Mouse (Mus musculus) left cerebral cortex, postnatal 10 days (tissue): ENCODE measurements around the gene Gm15013. TPM values are rescaled to one million over a fixed set of nuclear protein-coding genes. Genes with fewer than 3 reads are reported as not detected.
"Not testable (repeated sequence)": the region's sequence is repeated elsewhere in the genome, so short reads cannot be mapped to it uniquely, and the experiment has no call there.

Experiments
- DNase-seq, 2 experiments: peaks; one replicate each; pipeline ENCODE4 v3.0.0; 2021 to 2022; ENCODE audit warnings: low spot score in 2 of 2, mixed read lengths in 1 of 2; ENCODE audit errors: extremely low spot score in 1 of 2
- intact Hi-C: fragments of 180-260 bp; cut with DNase I; formaldehyde crosslinking; loops from one replicate; pipeline ENCODE4 v1.15.1; 2025
- total RNA-seq, 2 experiments: library from RNA; stranded (reverse); gene quantifications; 2 replicates each; pipeline ENCODE4 v1.2.3; 2021

Gm15013 gene
- not detected for total RNA-seq

- DNase-seq: no peak
- intact Hi-C loops: no loop called here
Measured at GRCm38 (mm10) chrX:139714381-139714780, at the start of gene Gm15013. Gm15013 (minus strand) TSS chrX:139714481.

- intact Hi-C loops: loop anchor here (10.0 kb wide), 1 partner anchor 388 kb away; no protein-coding TSS in a partner anchor
- peak in 1 of 2 experiments; percentile 26 for DNase-seq
Measured at GRCm38 (mm10) chrX:139762546-139762945, 48.3 kb upstream of the Gm15013 start.

- intact Hi-C loops, DNase-seq: not testable (repeated sequence)
Measured at GRCm38 (mm10) chrX:139758634-139759033, 44.4 kb upstream of the Gm15013 start.

GRCm38 (mm10) chrX:139751855-139752254 is 37.6 kb upstream of the Gm15013 start:
- intact Hi-C loops: no loop called here
- DNase-seq: peak in 1 of 2 experiments; percentile 44

DNA sequence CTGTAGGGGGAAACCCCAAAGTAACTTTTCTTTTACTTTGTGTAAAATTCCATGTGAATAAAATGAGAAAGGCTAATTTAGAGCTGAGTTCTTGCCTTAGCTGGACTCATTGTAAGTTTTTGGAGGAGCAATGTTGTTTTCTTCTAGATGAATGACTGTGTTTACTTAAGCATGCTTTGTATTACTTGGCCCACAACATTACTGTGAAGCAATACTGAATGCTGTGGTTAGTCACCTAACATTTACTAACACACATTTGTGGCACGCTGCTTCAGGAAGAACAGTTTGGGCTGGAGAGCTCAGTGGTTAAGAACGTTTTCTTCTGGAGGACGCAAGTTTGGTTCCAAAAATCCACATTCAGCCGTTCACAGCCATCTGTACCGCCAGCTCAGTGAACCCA is 22.8 kb upstream of the Gm15013 start:
- intact Hi-C loops: no loop called here
- no peak for DNase-seq

- DNase-seq: no peak
- intact Hi-C loops: no loop called here
Measured at GRCm38 (mm10) chrX:139730541-139730940, 16.3 kb upstream of the Gm15013 start.

DNA sequence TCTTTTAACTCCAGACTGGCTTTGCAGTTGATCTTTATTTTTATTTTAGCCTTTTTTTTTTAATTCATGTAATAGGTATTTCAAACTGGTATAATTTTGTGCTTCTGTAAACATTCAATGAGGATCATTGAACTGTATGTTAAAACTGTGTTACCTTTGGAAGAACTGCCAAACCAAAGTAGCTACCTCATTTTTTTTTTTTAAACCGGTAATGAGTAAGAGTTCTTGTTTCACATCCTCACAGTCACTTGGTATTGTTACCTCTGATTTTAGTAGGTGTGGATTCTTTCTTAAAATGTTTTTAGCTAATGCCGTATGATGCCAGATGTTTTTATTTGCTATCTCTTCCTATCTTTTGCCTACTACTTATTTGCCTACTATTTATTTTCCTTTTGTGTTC is 8.1 kb upstream of the Gm15013 start:
- no peak for DNase-seq
- intact Hi-C loops: no loop called here

GRCm38 (mm10) chrX:139684775-139685695 is 29.2 kb downstream of the Gm15013 start, which contains the start of gene Tbc1d8b:
Tbc1d8b (plus strand) TSS chrX:139684996.
- intact Hi-C loops: no loop called here
- peak; percentile 75 to 77 for DNase-seq

- intact Hi-C loops: no loop called here
- no peak for DNase-seq
Measured at GRCm38 (mm10) chrX:139684410-139684774, 29.9 kb downstream of the Gm15013 start.

- intact Hi-C loops: loop anchor here (10.0 kb wide), 1 partner anchor 251 kb away; no protein-coding TSS in a partner anchor
- DNase-seq: peak in 1 of 2 experiments; percentile 2
Measured at GRCm38 (mm10) chrX:139665829-139666228, 48.5 kb downstream of the Gm15013 start.

Other genes starting within 250 kb of the Gm15013 start
- under 1 TPM; 0.84 to 0.87 TPM for gene D330045A20Rik, start 234.1 kb downstream of the Gm15013 start, total RNA-seq
- 1 to 10 TPM; 8.8 to 9.2 TPM for gene Rnf128, start 151.2 kb downstream of the Gm15013 start, total RNA-seq
- gene Tbc1d8b, start 29.5 kb downstream of the Gm15013 start, total RNA-seq: 1 to 10 TPM; 2.1 to 2.7 TPM
- gene Ripply1, start 67.9 kb upstream of the Gm15013 start, total RNA-seq: not detected
- gene Cldn2, start 86.3 kb upstream of the Gm15013 start, total RNA-seq: under 1 TPM; 0.17 to 0.57 TPM
- gene Morc4, start 157.2 kb upstream of the Gm15013 start, total RNA-seq: 1 to 10 TPM; 4.8 to 5.8 TPM